Mouse (Mus musculus): ENCODE measurements around the gene Gm21964. TPM values are rescaled to one million over a fixed set of nuclear protein-coding genes. Genes with fewer than 3 reads are reported as not detected.

Gm21964 gene
- not detected for total RNA-seq (2021)

DNA sequence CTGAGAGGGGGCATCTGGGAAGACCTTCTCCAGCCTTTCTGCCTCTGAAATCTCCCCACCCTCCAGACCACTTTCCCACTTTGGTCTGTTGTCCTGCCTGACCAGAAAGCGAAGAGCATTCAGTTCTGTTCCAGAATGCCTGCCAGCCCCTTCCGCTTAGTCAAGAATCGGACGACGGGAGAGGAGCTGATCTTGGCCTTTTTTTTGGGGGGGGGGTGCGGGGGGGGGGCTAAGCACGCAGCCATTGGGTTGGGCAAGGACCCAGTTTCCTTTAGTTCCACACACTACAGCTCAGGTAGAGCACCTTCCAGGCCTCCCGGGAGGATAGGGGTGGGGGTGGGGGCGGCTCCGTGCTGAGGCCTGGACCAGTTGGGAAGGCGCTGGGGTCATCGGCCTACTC lies at the start of gene Gm21964:
Gene Gm21964, plus strand, starts transcription at position 301 of the 400 bp plus-strand sequence.
- DNase-seq = no peak

DNA sequence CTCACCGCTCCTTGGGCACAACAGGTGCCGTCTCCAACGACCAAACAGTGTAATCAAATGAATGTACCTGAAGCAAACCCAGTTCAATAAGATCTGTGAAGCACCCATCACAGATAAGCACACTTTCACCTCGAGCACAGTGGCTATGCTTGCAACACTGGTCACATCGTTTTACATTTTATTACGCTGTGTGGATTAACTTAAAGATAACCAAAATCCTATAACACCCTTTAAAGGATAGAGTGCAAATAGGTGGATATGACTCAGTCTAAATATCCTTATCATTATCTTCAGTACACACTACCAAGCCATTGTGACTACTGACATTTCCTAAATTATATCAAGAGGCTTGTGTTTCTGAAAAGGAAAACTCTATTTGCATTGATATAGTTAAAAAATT lies 49.8 kb upstream of the Gm21964 start:
- DNase-seq = no peak

DNA sequence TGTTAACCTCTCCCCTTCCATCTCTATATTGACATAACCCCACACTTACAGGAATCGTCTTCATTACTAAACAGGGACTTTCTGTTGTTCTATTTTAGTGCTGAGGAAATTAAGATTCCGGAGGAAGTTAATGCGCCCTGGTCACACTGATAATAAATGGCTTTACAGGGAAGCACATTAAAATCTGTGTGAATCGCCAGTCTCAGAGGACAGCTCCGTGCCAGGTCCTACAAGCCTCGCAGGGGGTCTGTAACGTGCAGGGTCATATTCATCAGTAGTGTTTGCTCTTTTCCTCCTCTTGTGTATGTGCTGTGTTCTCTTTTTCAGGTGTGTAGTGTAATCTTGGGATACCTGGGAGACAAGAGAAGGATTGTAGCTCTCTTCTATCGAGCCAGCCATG lies 42.8 kb upstream of the Gm21964 start:
- no peak for DNase-seq

DNA sequence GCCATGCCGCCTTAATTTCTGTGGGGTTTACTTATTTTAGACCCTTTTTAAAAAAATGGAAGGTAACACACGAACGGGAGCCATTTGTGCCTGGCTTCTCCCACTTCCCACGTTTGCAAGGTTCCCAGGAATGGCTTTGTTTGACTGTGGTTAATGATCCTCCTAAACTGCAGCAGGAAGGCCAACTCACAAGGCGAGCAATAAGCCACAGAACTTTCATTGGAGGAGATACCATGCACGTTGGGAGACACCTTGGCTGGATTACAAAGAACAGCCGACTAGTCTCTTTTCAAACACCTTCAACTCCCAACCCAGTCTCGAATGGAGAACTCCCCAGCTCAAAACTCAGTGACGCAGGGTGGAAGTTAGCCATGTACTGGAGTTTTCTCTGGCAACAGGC lies 36.8 kb upstream of the Gm21964 start:
- no peak for DNase-seq

DNA sequence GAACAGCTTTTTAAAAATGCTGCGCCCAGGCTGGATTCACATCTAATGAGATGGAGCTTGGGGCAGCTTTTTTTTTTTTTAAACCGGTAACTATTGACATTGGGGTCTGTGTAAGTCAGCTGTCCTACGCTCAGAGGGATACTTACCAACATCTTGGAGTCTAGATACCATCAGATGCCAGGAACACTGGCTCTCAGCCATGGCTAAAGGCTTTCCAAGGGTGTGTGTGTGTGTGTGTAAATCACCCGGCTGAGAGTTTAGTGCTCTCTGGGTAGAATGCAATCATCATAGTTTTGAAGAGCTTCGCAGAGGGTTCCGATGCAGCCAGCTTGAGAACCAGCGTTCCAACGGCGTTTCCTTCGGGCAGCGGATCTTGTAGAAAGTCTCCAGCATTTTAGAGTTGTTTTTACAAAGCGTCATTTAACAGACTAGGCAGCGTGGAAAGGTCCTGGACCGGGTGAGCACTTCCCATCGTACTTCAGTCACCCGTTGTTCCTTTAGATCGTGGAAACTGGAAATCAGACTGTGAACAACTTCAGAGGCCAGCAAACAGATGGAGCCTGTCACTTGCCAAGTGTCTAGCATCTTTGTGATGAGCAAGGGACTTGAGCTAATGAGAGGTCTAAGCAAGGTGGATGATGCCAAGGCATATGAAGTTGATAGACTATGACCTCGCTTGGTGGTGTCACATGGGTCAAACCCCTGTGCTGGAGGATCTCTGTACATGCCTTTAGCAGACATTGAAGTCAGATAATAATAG lies 36.2 kb upstream of the Gm21964 start:
- DNase-seq = no peak

DNA sequence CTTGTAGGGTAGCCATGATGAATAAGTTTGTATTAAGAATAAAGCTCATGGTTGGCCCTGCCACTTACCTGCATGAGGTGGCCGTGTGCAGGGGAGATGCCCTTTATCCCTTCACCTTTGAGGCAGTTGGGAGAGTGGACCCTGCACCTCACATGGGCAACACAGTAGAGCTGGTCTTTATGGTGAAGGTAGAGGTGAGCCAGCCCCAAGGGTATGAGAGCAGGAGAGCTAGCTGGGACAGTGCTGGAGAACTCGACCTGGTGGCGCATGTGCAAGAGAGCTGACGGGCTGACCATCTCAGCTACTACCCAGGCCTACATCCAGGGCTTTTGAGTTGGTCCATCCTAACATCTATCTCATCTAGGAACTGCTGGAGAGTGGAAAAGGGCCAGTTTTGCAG lies 35.3 kb upstream of the Gm21964 start:
- DNase-seq = no peak

DNA sequence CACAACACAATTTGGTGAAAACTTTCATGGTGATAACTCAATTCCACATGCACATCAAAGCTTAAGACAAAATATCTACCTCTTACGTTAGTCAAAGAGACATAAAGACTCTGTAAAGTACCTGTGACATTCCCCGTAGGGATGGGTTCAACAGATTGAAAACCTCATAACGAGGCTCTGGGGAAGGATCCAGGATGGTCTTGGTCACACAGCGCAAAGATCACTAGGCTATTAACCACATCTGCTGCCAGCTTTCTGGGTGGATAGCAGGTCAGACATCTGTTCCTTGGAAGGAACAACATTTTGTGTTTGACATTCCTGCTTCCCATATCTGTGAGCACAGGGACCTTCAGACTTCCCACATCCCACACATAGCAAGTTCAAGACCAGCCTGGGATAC lies 31.3 kb upstream of the Gm21964 start:
- no peak for DNase-seq

DNA sequence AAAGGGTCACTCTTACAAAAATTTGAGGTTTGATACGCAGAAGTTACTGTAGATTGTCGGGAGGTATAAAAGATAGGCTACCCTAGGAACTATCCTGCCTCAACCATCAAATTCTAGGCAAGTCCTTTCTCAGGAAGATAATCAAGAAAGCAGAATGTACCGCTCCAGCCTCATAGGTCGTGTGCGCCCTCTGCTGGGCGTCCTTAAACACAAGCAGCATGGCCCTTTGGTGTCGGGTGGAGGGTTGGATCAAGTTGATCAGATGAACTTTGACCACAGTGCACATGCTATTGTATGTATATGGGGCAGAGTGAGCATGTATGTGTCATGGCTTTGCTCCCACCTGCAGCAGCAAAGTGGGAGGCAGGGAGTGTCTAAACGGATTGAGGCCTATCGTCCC lies 29.4 kb upstream of the Gm21964 start:
- peak; percentile 49 to 54 for DNase-seq

DNA sequence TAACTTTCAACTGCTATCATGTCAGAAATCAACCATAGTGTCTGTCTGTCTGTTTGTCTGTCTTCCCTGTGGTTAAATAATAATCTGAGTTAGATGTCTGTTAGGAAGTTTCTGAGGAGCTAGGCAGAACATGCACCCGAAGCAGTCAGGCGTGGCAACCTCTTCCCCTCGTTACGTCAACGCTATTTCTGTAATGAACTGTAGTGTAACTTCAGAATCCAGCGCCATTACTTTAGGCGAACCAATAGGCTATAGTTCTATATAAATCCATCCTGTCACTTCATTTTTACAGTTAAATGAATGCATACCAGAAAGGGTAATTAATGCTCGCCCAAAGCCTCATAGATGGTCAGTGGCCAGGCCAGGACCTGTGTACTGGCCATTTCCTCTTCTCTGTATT lies 26.5 kb upstream of the Gm21964 start:
- no peak for DNase-seq

DNA sequence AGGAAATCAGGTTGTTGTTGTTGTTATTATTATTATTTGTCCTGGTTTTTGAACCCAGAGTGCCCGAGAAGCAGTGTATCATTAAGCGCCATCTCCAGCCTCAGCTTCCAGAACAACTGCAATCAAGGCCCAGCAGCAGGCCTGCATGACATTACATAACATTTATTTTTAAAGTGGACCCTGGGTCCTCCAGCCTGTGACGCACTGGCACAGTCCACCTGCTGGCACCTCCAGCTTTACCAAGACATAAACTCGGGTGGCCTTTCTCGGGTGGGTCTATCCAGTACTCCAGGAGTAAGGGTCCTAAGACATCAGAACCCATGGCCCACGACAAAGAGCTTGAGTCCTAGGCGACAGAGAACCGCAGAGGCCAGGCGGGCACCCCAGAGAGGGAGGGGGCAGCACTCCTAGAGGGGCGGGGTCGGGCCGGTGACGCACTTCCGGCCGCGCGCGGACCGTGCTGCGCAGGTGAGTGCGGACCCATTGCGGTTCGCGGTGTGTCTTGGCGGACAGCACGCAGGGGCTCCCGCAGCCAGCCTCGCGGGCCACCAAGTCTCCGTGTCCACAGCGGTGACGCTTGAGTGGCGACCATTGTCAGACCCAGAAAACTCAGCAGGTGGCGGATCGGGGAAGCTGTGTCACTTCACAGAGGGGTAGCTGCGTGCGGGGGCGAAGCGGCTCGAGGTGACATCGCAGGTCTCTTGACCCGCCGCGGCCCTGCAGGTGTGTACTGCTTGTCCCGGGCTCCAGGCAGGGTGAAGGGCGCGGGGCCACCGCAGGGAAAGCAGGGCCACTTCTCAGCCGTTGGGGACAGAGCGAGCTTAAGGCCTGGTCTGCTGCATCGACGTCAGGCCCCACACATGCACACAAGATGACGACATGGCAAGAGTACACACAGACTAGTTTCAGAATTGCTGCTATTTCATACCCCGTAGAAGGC lies 21.5 kb upstream of the Gm21964 start, which contains the start of gene Zfp612:
Gene Zfp612, plus strand, starts transcription at position 465 of the 940 bp plus-strand sequence.
- peak; percentile 63 to 67 for DNase-seq

DNA sequence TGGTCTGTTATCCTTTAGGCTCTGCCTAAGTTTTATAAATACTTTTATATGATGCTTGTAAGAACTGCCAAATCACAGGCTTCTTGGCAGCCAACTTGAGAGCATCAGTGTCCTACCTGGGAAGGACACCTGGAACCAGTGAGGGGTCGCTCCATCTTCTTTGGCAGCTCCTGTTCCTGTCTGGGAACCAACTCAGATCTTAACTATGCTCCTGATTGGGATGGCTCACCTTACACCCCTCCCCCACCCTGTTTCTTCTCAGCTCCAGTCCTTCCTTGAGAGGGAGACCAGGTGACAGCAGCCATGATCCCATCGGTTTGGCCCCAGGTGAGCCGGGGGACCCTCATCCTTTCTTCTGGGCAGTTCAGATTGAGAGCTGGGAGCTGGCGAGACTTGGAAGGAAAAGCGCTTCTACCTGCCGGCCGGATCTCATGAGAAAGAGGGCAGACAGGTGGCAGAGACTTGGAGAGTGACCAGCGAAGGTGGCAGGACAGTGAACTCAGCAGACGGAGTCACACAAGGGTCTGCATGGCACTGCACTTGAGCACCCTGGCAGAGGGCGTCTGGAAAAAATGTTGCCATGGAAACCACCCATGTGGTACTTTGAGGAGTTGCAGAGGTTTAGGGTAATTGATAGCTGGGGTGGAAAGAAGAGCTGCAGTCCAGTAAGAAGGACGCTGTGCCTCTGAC lies 18.4 kb upstream of the Gm21964 start:
- no peak for DNase-seq

DNA sequence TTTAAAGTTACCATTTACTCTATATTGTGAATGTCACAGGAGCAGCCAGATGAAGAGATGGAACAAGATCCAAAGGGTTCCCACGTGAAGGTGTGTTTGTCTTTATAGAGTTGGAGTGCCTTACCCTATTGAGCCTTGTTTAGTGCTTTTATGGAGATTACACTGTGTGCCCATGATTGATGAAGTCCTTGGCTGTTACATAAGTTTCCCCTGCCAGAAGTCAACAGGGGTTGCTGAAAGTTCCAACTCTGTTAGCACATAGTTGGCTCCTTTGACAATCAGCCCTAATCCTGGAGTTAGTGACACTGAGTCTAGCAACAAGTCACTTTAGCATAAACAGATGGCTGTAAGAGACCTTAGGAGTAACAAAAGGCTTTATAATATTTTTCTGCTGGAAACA lies 9.1 kb upstream of the Gm21964 start:
- DNase-seq = no peak

DNA sequence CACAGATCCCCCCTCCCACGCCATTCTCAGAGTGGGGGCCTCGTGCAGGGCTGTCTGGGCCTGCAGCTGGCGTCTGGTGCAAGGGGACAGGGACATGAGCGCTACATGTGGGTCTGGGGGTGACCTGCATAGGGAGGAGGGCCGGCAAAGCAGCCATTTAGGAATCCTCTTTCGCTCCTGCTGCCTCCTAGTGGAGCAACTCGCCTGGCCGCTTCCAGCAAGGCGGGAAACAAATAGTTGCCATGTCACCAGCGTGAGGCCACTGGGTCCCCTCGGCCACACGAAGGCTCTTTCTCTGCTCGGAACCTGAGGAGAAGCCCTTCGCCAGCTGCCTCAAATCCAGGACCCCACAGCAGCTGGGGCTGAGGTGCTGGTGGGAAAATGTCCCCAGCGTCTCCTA lies 669 bp downstream of the Gm21964 start:
- no peak for DNase-seq

DNA sequence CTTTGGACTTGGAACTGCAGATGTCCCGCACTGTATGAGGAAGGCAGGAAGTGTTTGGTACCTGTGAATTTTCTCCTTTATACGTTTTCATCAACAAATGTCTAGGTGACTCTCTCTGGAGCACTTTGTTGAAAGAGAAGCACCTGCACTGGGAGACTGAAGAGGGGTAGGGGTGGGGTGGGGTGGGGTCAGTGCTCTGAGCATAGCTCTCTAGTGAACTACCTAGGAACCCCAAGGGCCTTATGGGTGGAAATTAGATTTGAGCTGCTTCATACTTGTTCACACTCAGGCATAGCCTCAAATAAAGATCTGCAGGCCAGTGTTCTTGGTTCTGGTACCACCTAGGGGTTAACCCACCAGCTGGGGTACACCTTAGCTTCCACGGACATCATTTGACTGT lies 1.6 kb downstream of the Gm21964 start, which contains the start of gene Gm17720:
Gene Gm17720, minus strand, starts transcription at position 101 of the 400 bp plus-strand sequence.
- no peak for DNase-seq

DNA sequence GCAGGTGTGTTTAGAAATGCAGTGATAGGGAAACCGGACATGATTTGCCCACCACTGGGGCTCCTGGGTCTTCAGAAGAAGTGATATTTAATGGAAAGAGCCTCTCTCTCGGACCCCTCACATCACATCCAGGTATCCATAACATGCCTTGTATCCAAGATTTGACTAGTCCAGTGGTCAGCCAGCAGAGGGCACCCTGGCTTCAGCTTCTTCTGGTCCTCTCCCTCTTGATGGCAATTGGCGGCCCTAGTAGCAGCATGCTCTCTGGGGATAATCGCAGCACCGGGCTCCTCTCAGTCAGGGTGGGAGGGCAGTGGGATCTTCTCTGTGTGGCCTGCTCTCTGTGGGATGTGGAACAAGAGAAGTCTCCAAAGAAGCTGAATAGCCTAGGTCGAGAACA lies 18.7 kb downstream of the Gm21964 start:
- DNase-seq = peak; percentile 19 to 26

DNA sequence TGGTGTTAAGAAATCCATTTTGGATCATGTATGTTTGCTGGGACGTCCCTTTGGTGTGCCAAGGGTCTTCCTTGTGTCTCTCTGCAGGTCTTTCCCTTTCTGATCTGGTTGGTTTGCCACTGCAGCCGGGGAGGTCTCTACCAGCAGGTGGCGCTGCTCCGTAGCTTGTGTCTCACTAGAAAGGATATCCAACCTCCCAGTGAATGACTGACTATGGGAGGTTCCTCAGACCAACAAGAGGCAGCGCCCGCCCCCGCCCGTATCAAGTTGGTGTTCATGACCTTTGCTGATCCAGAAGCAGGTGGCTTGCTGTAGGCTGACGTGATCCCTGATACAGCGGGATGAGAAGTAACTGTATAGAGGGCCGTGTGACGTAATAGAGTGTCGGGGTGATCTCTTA lies 29.5 kb downstream of the Gm21964 start:
- DNase-seq = peak; percentile 68 to 81

DNA sequence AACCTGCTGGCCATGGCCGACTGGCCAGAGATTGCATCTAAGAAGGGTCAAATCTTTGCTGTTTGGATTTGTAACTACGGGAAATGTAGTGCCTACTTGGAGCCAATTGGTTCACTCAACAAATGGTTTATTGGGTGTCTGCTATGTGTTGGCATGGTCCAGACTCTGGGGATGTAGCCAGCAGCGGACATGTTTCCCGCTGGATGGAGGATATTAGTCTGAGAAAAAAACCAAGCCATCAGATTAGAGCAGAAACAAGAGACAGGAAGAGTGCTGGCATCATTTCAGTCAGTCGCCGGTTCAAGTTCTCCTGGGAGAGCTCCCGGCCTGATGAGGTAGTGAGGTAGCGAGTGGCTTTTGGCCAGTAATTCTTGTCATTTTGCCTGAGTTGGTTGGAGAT lies 33.2 kb downstream of the Gm21964 start:
- DNase-seq = no peak

DNA sequence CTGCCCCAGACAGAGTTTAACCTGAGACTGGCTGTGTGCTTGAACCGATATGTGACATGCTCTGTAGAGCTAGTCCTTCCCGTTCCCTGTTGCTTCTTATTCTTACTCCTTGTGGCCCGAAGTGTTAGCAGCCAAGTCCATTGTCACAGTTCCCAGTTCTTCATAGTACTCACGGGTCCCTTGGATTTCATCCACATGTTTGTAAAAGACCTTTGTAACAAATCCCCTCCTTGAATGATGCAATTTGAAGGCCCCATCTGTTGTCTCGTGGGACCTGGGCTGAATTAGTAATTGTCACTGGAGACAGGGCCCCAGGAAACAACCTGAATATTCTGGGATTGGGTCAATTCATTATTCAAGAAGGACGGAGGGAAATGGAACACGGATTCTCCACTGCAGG lies 34.5 kb downstream of the Gm21964 start:
- DNase-seq = no peak

DNA sequence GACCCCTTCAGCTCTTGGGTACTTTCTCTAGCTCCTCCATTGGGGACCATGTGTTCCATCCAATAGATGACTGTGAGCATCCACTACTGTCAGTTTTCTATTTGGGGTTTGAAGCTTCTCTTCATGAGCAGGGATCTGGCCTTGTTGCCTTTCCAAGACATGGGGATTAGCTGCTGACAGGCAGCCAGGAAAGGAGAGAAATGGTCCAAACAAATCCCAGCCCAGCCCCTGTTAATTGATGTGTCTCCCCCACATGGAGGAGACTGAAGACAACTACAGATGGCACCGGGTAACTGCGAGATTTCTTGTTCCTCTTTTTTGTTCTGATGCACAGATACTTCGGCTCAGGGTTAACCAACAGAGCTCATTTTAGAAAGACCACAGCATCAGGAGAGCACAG lies 39.1 kb downstream of the Gm21964 start:
- no peak for DNase-seq

DNA sequence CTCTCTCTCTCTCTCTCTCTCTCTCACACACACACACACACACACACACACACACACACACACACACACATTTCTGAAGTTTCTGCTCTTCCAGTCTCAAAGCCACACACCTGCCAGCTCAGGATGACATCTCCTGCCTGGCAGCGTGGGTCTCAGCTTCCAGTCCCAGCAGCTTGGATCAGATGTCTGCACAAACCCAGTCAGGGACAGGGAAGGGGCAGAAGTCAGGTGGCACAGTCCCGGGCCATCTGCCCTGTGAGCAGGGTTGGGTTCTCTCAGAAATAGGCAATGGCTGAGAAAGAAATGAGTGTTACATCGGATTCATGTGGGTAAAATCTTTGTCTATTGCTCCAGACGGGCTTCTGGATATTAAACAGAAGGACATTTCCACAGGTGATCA lies 39.8 kb downstream of the Gm21964 start:
- DNase-seq = no peak

DNA sequence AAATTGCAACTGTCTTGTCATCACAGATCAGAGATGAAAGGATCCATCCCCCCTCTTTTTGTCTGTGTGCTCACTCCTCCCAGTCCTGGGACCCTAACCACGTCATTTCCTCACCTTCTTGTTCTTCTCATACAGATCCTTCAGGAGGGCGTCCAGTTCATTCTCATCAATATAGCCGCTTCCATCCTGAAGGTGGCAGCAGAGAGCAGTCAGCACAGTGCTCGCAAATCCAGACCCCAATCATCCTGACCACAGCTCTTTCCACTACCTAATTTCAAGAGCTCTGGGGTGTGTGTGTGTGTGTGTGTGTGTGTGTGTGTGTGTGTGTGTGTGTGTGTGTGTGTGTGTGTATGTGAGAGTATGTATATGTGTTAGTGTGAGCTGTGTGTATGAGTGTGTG lies 44.5 kb downstream of the Gm21964 start:
- peak in 1 of 2 experiments; percentile 27 for DNase-seq

DNA sequence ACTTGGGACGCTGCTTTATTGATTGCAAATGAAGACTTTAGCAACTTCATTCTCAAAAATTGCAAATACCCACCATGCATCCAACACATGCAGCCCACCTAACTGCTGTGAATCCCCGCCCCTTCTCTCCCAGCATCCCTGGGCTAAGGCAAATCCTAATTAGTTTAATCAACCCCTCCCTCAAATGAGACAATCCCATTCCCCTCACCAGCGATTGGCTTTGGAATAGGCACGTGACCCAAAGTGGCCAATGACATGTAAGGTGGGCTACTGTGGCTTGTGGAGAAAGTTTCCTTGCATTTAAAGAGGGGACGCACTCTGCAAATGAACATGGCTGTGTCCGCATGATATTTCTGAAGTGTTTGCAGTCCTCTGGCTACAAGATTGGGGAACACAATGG lies 51.9 kb downstream of the Gm21964 start:
- no peak for DNase-seq

All from layer of hippocampus, postnatal 36 days (tissue).